Mouse (Mus musculus): Measurements from ENCODE around the gene Tnfsf14. TPM values are rescaled to one million over a fixed set of nuclear protein-coding genes. Genes with fewer than 3 reads are reported as not detected.

Gene Tnfsf14
- 0.15 and 0.16 TPM in 2 replicates for polyA plus RNA-seq (2016; fragmentation: Nextera tagmentation; extraction: Ambion mirVana)

GRCm38 (mm10) chr17:57194041-57194507 is at the start of gene Tnfsf14:
Gene Tnfsf14 (minus strand): TSS chr17:57194177.
- Histone ChIP-seq H3K36me3 (replicated peaks) (no peaks in the 10 kb centered on the region), H3K9me3 (no peaks in the 10 kb centered on the region), H3K4me3 (no peak within 1 kb of the TSS), H3K27ac (no peak within 1 kb of the TSS), H3K27me3 (ENCODE audit: poor library complexity, severe bottlenecking) (no peaks in the 10 kb centered on the region), H3K4me1 (no peaks in the 10 kb centered on the region)
- WGBS, result 86% methylated on average over 11 of the region's 11 CpGs
- no peak for DNase-seq (ENCODE audit: extremely low spot score, low spot score)

- H3K4me3 ChIP-seq, result no peak overlapping the region
- no peak overlapping the region for H3K27ac ChIP-seq
Measured at GRCm38 (mm10) chr17:57237181-57237580, 43.2 kb upstream of the Tnfsf14 start.

GRCm38 (mm10) chr17:57235803-57236202 is 41.8 kb upstream of the Tnfsf14 start:
- DNase-seq (ENCODE audit: extremely low spot score, low spot score), result no peak
- no peaks in the 10 kb centered on the region for H3K4me1 ChIP-seq
- no peak overlapping the region for H3K4me3 ChIP-seq
- 86% methylated on average over 5 of the region's 5 CpGs for WGBS
- H3K36me3 ChIP-seq (replicated peaks), result peaks cover 42% of the 10 kb centered on the region
- no peaks in the 10 kb centered on the region for H3K9me3 ChIP-seq
- H3K27me3 ChIP-seq (ENCODE audit: poor library complexity, severe bottlenecking), result no peaks in the 10 kb centered on the region
- no peak overlapping the region for H3K27ac ChIP-seq

More at GRCm38 (mm10) chr17:57237181-57237580, 43.2 kb upstream of the Tnfsf14 start:
- H3K4me1 ChIP-seq, result no peaks in the 10 kb centered on the region
- H3K9me3 ChIP-seq, result 0 out of 2 replicates have a peak, but pooled peaks cover 4% of the 10 kb centered on the region
- H3K36me3 ChIP-seq (replicated peaks), result peaks cover 50% of the 10 kb centered on the region
- DNase-seq (ENCODE audit: extremely low spot score, low spot score), result no peak
- 92% methylated on average over 9 of the region's 9 CpGs for WGBS
- H3K27me3 ChIP-seq (ENCODE audit: poor library complexity, severe bottlenecking), result no peaks in the 10 kb centered on the region

GRCm38 (mm10) chr17:57234254-57234928 is 40.4 kb upstream of the Tnfsf14 start:
- Histone ChIP-seq H3K4me1 (no peaks in the 10 kb centered on the region), H3K36me3 (replicated peaks) (peaks cover 42% of the 10 kb centered on the region), H3K27me3 (ENCODE audit: poor library complexity, severe bottlenecking) (no peaks in the 10 kb centered on the region), H3K27ac (no peak overlapping the region), H3K9me3 (no peaks in the 10 kb centered on the region), H3K4me3 (no peak overlapping the region)
- WGBS, result 83% methylated on average over 12 of the region's 12 CpGs
- no peak for DNase-seq (ENCODE audit: extremely low spot score, low spot score)

GRCm38 (mm10) chr17:57233038-57233437 is 39.1 kb upstream of the Tnfsf14 start:
- WGBS, result 56% methylated on average over 7 of the region's 7 CpGs
- Histone ChIP-seq H3K9me3 (no peaks in the 10 kb centered on the region), H3K27me3 (ENCODE audit: poor library complexity, severe bottlenecking) (no peaks in the 10 kb centered on the region), H3K4me1 (no peaks in the 10 kb centered on the region), H3K27ac (no peak overlapping the region), H3K36me3 (replicated peaks) (peaks cover 39% of the 10 kb centered on the region), H3K4me3 (no peak overlapping the region)
- no peak for DNase-seq (ENCODE audit: extremely low spot score, low spot score)

GRCm38 (mm10) chr17:57232200-57232599 is 38.2 kb upstream of the Tnfsf14 start:
- no peak for DNase-seq (ENCODE audit: extremely low spot score, low spot score)
- Histone ChIP-seq H3K9me3 (no peaks in the 10 kb centered on the region), H3K27ac (no peak overlapping the region), H3K4me1 (no peaks in the 10 kb centered on the region), H3K36me3 (replicated peaks) (peaks cover 31% of the 10 kb centered on the region), H3K27me3 (ENCODE audit: poor library complexity, severe bottlenecking) (no peaks in the 10 kb centered on the region), H3K4me3 (no peak overlapping the region)
- 86% methylated on average over 1 of the region's 1 CpGs for WGBS

- H3K27ac ChIP-seq, result no peak overlapping the region
- H3K27me3 ChIP-seq (ENCODE audit: poor library complexity, severe bottlenecking), result no peaks in the 10 kb centered on the region
- peaks cover 23% of the 10 kb centered on the region for H3K36me3 ChIP-seq (replicated peaks)
- DNase-seq (ENCODE audit: extremely low spot score, low spot score), result no peak
- no peaks in the 10 kb centered on the region for H3K9me3 ChIP-seq
- H3K4me3 ChIP-seq, result no peak overlapping the region
- no peaks in the 10 kb centered on the region for H3K4me1 ChIP-seq
Measured at GRCm38 (mm10) chr17:57231321-57231771, 37.4 kb upstream of the Tnfsf14 start.

- WGBS, result 83% methylated on average over 6 of the region's 6 CpGs
- DNase-seq (ENCODE audit: extremely low spot score, low spot score), result no peak
- no peaks in the 10 kb centered on the region for H3K27me3 ChIP-seq (ENCODE audit: poor library complexity, severe bottlenecking)
Measured at GRCm38 (mm10) chr17:57230728-57231125, 36.8 kb upstream of the Tnfsf14 start.

GRCm38 (mm10) chr17:57229851-57230727 is 36.1 kb upstream of the Tnfsf14 start:
- Histone ChIP-seq H3K4me1 (no peaks in the 10 kb centered on the region), H3K27ac (no peak overlapping the region), H3K36me3 (replicated peaks) (peaks cover 10% of the 10 kb centered on the region), H3K4me3 (no peak overlapping the region), H3K9me3 (no peaks in the 10 kb centered on the region), H3K27me3 (ENCODE audit: poor library complexity, severe bottlenecking) (no peaks in the 10 kb centered on the region)
- no peak for DNase-seq (ENCODE audit: extremely low spot score, low spot score)
- WGBS, result 81% methylated on average over 15 of the region's 15 CpGs

More at GRCm38 (mm10) chr17:57230728-57231125, 36.8 kb upstream of the Tnfsf14 start:
- Histone ChIP-seq H3K27ac (no peak overlapping the region), H3K4me3 (no peak overlapping the region), H3K36me3 (replicated peaks) (peaks cover 16% of the 10 kb centered on the region), H3K9me3 (no peaks in the 10 kb centered on the region), H3K4me1 (no peaks in the 10 kb centered on the region)

- Histone ChIP-seq H3K4me1 (no peaks in the 10 kb centered on the region), H3K36me3 (replicated peaks) (no peaks in the 10 kb centered on the region), H3K27ac (no peak overlapping the region), H3K27me3 (ENCODE audit: poor library complexity, severe bottlenecking) (no peaks in the 10 kb centered on the region), H3K9me3 (no peaks in the 10 kb centered on the region), H3K4me3 (no peak overlapping the region)
- WGBS, result 87% methylated on average over 3 of the region's 3 CpGs
- DNase-seq (ENCODE audit: extremely low spot score, low spot score), result no peak
Measured at GRCm38 (mm10) chr17:57228873-57229272, 34.9 kb upstream of the Tnfsf14 start.

- no peaks in the 10 kb centered on the region for H3K36me3 ChIP-seq (replicated peaks)
- H3K4me1 ChIP-seq, result no peaks in the 10 kb centered on the region
- DNase-seq (ENCODE audit: extremely low spot score, low spot score), result no peak
- no peak within 1 kb of the TSS for H3K27ac ChIP-seq
- H3K4me3 ChIP-seq, result no peak within 1 kb of the TSS
- 85% methylated on average over 3 of the region's 3 CpGs for WGBS
- no peaks in the 10 kb centered on the region for H3K27me3 ChIP-seq (ENCODE audit: poor library complexity, severe bottlenecking)
- H3K9me3 ChIP-seq, result no peaks in the 10 kb centered on the region
Measured at GRCm38 (mm10) chr17:57228014-57228413, 34.0 kb upstream of the Tnfsf14 start, which contains the start of gene C3. Gene C3 (minus strand): TSS chr17:57228136.

GRCm38 (mm10) chr17:57227468-57227867 is 33.5 kb upstream of the Tnfsf14 start:
- H3K27me3 ChIP-seq (ENCODE audit: poor library complexity, severe bottlenecking), result no peaks in the 10 kb centered on the region
- no peaks in the 10 kb centered on the region for H3K4me1 ChIP-seq
- H3K9me3 ChIP-seq, result no peaks in the 10 kb centered on the region
- H3K27ac ChIP-seq, result no peak overlapping the region
- WGBS, result 96% methylated on average over 2 of the region's 2 CpGs
- no peaks in the 10 kb centered on the region for H3K36me3 ChIP-seq (replicated peaks)
- DNase-seq (ENCODE audit: extremely low spot score, low spot score), result no peak
- no peak overlapping the region for H3K4me3 ChIP-seq

- Histone ChIP-seq H3K36me3 (replicated peaks) (no peaks in the 10 kb centered on the region), H3K27ac (no peak overlapping the region), H3K4me1 (peaks cover 6% of the 10 kb centered on the region), H3K4me3 (no peak overlapping the region), H3K9me3 (no peaks in the 10 kb centered on the region), H3K27me3 (ENCODE audit: poor library complexity, severe bottlenecking) (no peaks in the 10 kb centered on the region)
- DNase-seq (ENCODE audit: extremely low spot score, low spot score), result no peak
- 86% methylated on average over 9 of the region's 9 CpGs for WGBS
Measured at GRCm38 (mm10) chr17:57223313-57223712, 29.3 kb upstream of the Tnfsf14 start.

Measured in forebrain, embryonic 10.5 days (tissue).